Mouse (Mus musculus) macrophage (primary cell): ENCODE data around the gene Fam162a. TPM values are rescaled to one million over a fixed set of nuclear protein-coding genes. Genes with fewer than 3 reads are reported as not detected.
"Not testable (repeated sequence)": the region's sequence is repeated elsewhere in the genome, so short reads cannot be mapped to it uniquely, and the experiment has no call there.

Experiments used
- H3K27ac ChIP-seq: fragments of 350-480 bp; formaldehyde crosslinking; 2 replicates; pipeline ENCODE4 v1.9.0; 2021
- H3K36me3 ChIP-seq: fragments of 350-480 bp; formaldehyde crosslinking; 2 replicates; pipeline ENCODE4 v1.9.0; 2021; ENCODE audit errors: inconsistent target
- H3K4me3 ChIP-seq: fragments of 350-480 bp; formaldehyde crosslinking; 2 replicates; pipeline ENCODE4 v1.9.0; 2021; ENCODE audit errors: inconsistent target
- H3K79me2 ChIP-seq: fragments of 350-480 bp; formaldehyde crosslinking; 2 replicates; pipeline ENCODE4 v1.9.0; 2021; ENCODE audit errors: inconsistent target
- WGBS: methylation state at CpG from one replicate; pipeline ENCODE4 v1.1.7; 2026; ENCODE audit warnings: inconsistent platforms; ENCODE audit not compliant: missing documents; 5-methylcytosine and 5-hydroxymethylcytosine counted together
- polyA plus RNA-seq: library from polyadenylated mRNA; stranded (reverse); fragments of 250-400 nt; gene quantifications from 3 replicates; pipeline ENCODE4 v1.2.4, GENCODE M21; 2018; ENCODE audit warnings: inconsistent platforms

Gene Fam162a
- polyA plus RNA-seq, 1 experiment from 2014 or later: 38.9 TPM

- peaks cover 70% of the 10 kb centered on the region for H3K79me2 ChIP-seq
- no peaks in the 10 kb centered on the region for H3K36me3 ChIP-seq
- peak overlapping the region; percentile 99 for H3K27ac ChIP-seq
- peak overlapping the region; percentile 99 for H3K4me3 ChIP-seq
- WGBS: 26% methylated on average over 8 of the region's 8 CpGs
Measured at GRCm38 (mm10) chr16:36072410-36073011, 1.1 kb upstream of the Fam162a start.

- Histone ChIP-seq H3K36me3 (no peaks in the 10 kb centered on the region), H3K27ac (peak overlapping the region; percentile 48), H3K4me3 (peak overlapping the region; percentile 82), H3K79me2 (peaks cover 63% of the 10 kb centered on the region)
- 1% methylated on average over 16 of the region's 16 CpGs for WGBS
Measured at GRCm38 (mm10) chr16:36071071-36071449, 334 bp downstream of the Fam162a start.

GRCm38 (mm10) chr16:36069819-36070575 is 1.4 kb downstream of the Fam162a start:
- Histone ChIP-seq H3K27ac (0 out of 2 replicates have a peak overlapping the region, but pooled peaks have one; percentile 48), H3K4me3 (peak overlapping the region; percentile 82), H3K36me3 (no peaks in the 10 kb centered on the region), H3K79me2 (peaks cover 53% of the 10 kb centered on the region)
- 73% methylated on average over 9 of the region's 9 CpGs for WGBS

GRCm38 (mm10) chr16:36068356-36068755 is 3.0 kb downstream of the Fam162a start:
- H3K79me2 ChIP-seq: peaks cover 36% of the 10 kb centered on the region
- H3K27ac ChIP-seq: no peak overlapping the region
- 80% methylated on average over 3 of the region's 3 CpGs for WGBS
- no peaks in the 10 kb centered on the region for H3K36me3 ChIP-seq
- no peak overlapping the region for H3K4me3 ChIP-seq

GRCm38 (mm10) chr16:36067694-36068093 is 3.7 kb downstream of the Fam162a start:
- WGBS: 41% methylated on average over 2 of the region's 2 CpGs

GRCm38 (mm10) chr16:36064904-36065303 is 6.5 kb downstream of the Fam162a start:
- Histone ChIP-seq H3K27ac (no peak overlapping the region), H3K36me3 (no peaks in the 10 kb centered on the region), H3K79me2 (peaks cover 11% of the 10 kb centered on the region; the same call in 1 of the 2 replicates), H3K4me3 (no peak overlapping the region)
- 92% methylated on average over 5 of the region's 5 CpGs for WGBS

More at GRCm38 (mm10) chr16:36067694-36068093, 3.7 kb downstream of the Fam162a start:
- Histone ChIP-seq H3K4me3 (no peak overlapping the region), H3K36me3 (no peaks in the 10 kb centered on the region), H3K79me2 (peaks cover 30% of the 10 kb centered on the region), H3K27ac (no peak overlapping the region)

- no peaks in the 10 kb centered on the region for H3K36me3 ChIP-seq
- no peaks in the 10 kb centered on the region for H3K79me2 ChIP-seq
- no peak overlapping the region for H3K4me3 ChIP-seq
- 93% methylated on average over 2 of the region's 2 CpGs for WGBS
- H3K27ac ChIP-seq: no peak overlapping the region
Measured at GRCm38 (mm10) chr16:36063315-36063714, 8.1 kb downstream of the Fam162a start.

- H3K36me3 ChIP-seq: not testable (repeated sequence)
Measured at GRCm38 (mm10) chr16:36062534-36062933, 8.9 kb downstream of the Fam162a start.

GRCm38 (mm10) chr16:36057933-36058475 is 13.4 kb downstream of the Fam162a start:
- Histone ChIP-seq H3K36me3 (no peaks in the 10 kb centered on the region), H3K79me2 (no peaks in the 10 kb centered on the region), H3K4me3 (no peak overlapping the region), H3K27ac (no peak overlapping the region)
- WGBS: 94% methylated on average over 8 of the region's 8 CpGs

More at GRCm38 (mm10) chr16:36062534-36062933, 8.9 kb downstream of the Fam162a start:
- 100% methylated on average over 1 of the region's 1 CpGs for WGBS
- H3K79me2 ChIP-seq, H3K4me3 ChIP-seq, H3K27ac ChIP-seq: not testable (repeated sequence)

GRCm38 (mm10) chr16:36056416-36056815 is 15.0 kb downstream of the Fam162a start:
- Histone ChIP-seq H3K4me3 (no peak overlapping the region), H3K79me2 (no peaks in the 10 kb centered on the region), H3K27ac (no peak overlapping the region), H3K36me3 (no peaks in the 10 kb centered on the region)
- 91% methylated on average over 11 of the region's 11 CpGs for WGBS

- 97% methylated on average over 8 of the region's 8 CpGs for WGBS
- Histone ChIP-seq H3K36me3 (no peaks in the 10 kb centered on the region), H3K27ac (no peak overlapping the region), H3K4me3 (no peak overlapping the region), H3K79me2 (no peaks in the 10 kb centered on the region)
Measured at GRCm38 (mm10) chr16:36054920-36055319, 16.5 kb downstream of the Fam162a start.

GRCm38 (mm10) chr16:36053524-36054275 is 17.7 kb downstream of the Fam162a start:
- Histone ChIP-seq H3K4me3 (no peak overlapping the region), H3K27ac (no peak overlapping the region), H3K79me2 (no peaks in the 10 kb centered on the region), H3K36me3 (no peaks in the 10 kb centered on the region)
- 78% methylated on average over 6 of the region's 6 CpGs for WGBS

GRCm38 (mm10) chr16:36051491-36051890 is 19.9 kb downstream of the Fam162a start:
- H3K27ac ChIP-seq: no peak overlapping the region
- no peaks in the 10 kb centered on the region; the same call in 1 of the 2 replicates for H3K36me3 ChIP-seq
- 95% methylated on average over 6 of the region's 6 CpGs for WGBS
- H3K4me3 ChIP-seq: no peak overlapping the region
- H3K79me2 ChIP-seq: no peaks in the 10 kb centered on the region

GRCm38 (mm10) chr16:36047538-36047937 is 23.9 kb downstream of the Fam162a start:
- WGBS: 100% methylated on average over 4 of the region's 4 CpGs
- H3K79me2 ChIP-seq: peaks cover 2% of the 10 kb centered on the region; the same call in 1 of the 2 replicates
- H3K4me3 ChIP-seq: no peak overlapping the region
- H3K36me3 ChIP-seq: peaks cover 6% of the 10 kb centered on the region; the same call in 1 of the 2 replicates
- no peak overlapping the region for H3K27ac ChIP-seq
